13 mouse cellular contexts compared by ENCODE assay signal in genomic region chr13:93837481-93838225, GRCm38 (mm10).
DNase-seq lines count a peak whose midpoint lies in the region; ATAC-seq and TF ChIP-seq lines count a peak whose summit lies in the region.
"Had no signal": no experiment of that assay in that cellular context is flagged by ENCODE, and none has a peak within 500 bp of the region (broad histone marks: within the 10 kb centered on the region; RNA-seq: fewer than 3 reads in every experiment).

No protein-coding gene starts in this region.

- no peak overlapping the region for H3K4me2 ChIP-seq in heart, embryonic 13.5 days
- no peak overlapping the region for H3K4me2 ChIP-seq in lung, embryonic 16.5 days (ENCODE audit: low read depth, low read length)
- no peak overlapping the region for H3K4me2 ChIP-seq in stomach, postnatal 0 days (replicated peaks; ENCODE audit: low read depth)
- H3K4me2 ChIP-seq: hindbrain, embryonic 15.5 days had no signal

- 74% methylated on average over 12 of the region's 12 CpGs for WGBS in heart, embryonic 13.5 days
- WGBS in lung, embryonic 16.5 days: 64% methylated on average over 12 of the region's 12 CpGs
- WGBS in stomach, postnatal 0 days: 65% methylated on average over 12 of the region's 12 CpGs

- H3K36me3 ChIP-seq in heart, embryonic 13.5 days: no peaks in the 10 kb centered on the region
- no peaks in the 10 kb centered on the region for H3K36me3 ChIP-seq in lung, embryonic 16.5 days (ENCODE audit: control insufficient read depth, insufficient read depth, low read length)
- H3K36me3 ChIP-seq in stomach, postnatal 0 days (ENCODE audit: control insufficient read depth, insufficient read depth, low read length): no peaks in the 10 kb centered on the region

- no peak for TF ChIP-seq POLR2A in embryonic fibroblast, embryonic 13.5 days (IDR thresholded peaks at IDR 0.05; ENCODE audit: low read depth, low read length)

- ATAC-seq in heart, embryonic 13.5 days (ENCODE audit: extremely low read depth, insufficient number of reproducible peaks, low FRiP score, low TSS enrichment): no peak
- ATAC-seq in lung, embryonic 16.5 days (ENCODE audit: low read depth): peak; percentile 20; the same call in 1 of the 2 replicates
- ATAC-seq in stomach, postnatal 0 days (ENCODE audit: low FRiP score, low TSS enrichment): no peak
- ATAC-seq: midbrain, embryonic 16.5 days had no signal

- no peak for TF ChIP-seq CTCF in embryonic fibroblast, embryonic 13.5 days (IDR thresholded peaks at IDR 0.05; ENCODE audit: borderline replicate concordance, insufficient read depth, low read length)
- TF ChIP-seq CTCF in stomach, postnatal 0 days (IDR thresholded peaks at IDR 0.05; ENCODE audit: low read depth): peak; percentile 10; the same call in 1 of the 2 replicates

- no peaks in the 10 kb centered on the region for H3K9me3 ChIP-seq in heart, embryonic 13.5 days
- no peaks in the 10 kb centered on the region for H3K9me3 ChIP-seq in lung, embryonic 16.5 days (ENCODE audit: control insufficient read depth, low read length)
- no peaks in the 10 kb centered on the region for H3K9me3 ChIP-seq in stomach, postnatal 0 days (ENCODE audit: control insufficient read depth, low read length)

- peak overlapping the region; percentile 84 for H3K27ac ChIP-seq in heart, embryonic 13.5 days (replicated peaks)
- peak overlapping the region; percentile 92 for H3K27ac ChIP-seq in lung, embryonic 16.5 days (ENCODE audit: low read length)
- peak overlapping the region; percentile 69 for H3K27ac ChIP-seq in embryonic fibroblast, embryonic 13.5 days (ENCODE audit: insufficient read depth, low read length)
- no peak overlapping the region for H3K27ac ChIP-seq in stomach, postnatal 0 days (replicated peaks)

- no peak overlapping the region for H3K9ac ChIP-seq in heart, embryonic 13.5 days
- H3K9ac ChIP-seq in lung, embryonic 16.5 days (ENCODE audit: low read length): no peak overlapping the region
- no peak overlapping the region for H3K9ac ChIP-seq in stomach, postnatal 0 days (ENCODE audit: low read length)
- H3K9ac ChIP-seq: hindbrain, embryonic 15.5 days had no signal

- no peak overlapping the region for H3K4me3 ChIP-seq in heart, embryonic 13.5 days
- no peak overlapping the region for H3K4me3 ChIP-seq in lung, embryonic 16.5 days (ENCODE audit: low read length)
- no peak overlapping the region for H3K4me3 ChIP-seq in embryonic fibroblast, embryonic 13.5 days (ENCODE audit: insufficient read depth, low read length)
- no peak overlapping the region for H3K4me3 ChIP-seq in stomach, postnatal 0 days (ENCODE audit: low read depth, low read length)
- H3K4me3 ChIP-seq: hindbrain, embryonic 15.5 days had no signal

- no peak for DNase-seq in heart, adult 9 months (ENCODE audit: low spot score in 2 of 2)
- no peak for DNase-seq in lung, postnatal 4 days
- no peak for DNase-seq in stomach, postnatal 0 days (ENCODE audit: low spot score)
- no peak for DNase-seq in layer of hippocampus, postnatal 36 days
- DNase-seq: adrenal gland, postnatal 25 days; kidney, postnatal 10 days; lung, postnatal 10 days; thymus, adult 2 months had no signal

- no peak for TF ChIP-seq EP300 in stomach, postnatal 0 days (optimal IDR thresholded peaks at IDR 0.05)

- H3K27me3 ChIP-seq in heart, embryonic 13.5 days (replicated peaks): no peaks in the 10 kb centered on the region
- no peaks in the 10 kb centered on the region for H3K27me3 ChIP-seq in lung, embryonic 16.5 days (ENCODE audit: control insufficient read depth, insufficient read depth, low read depth, low read length)
- H3K27me3 ChIP-seq in stomach, postnatal 0 days (ENCODE audit: control insufficient read depth, insufficient read depth, low read length): no peaks in the 10 kb centered on the region
- H3K27me3 ChIP-seq: hindbrain, embryonic 15.5 days had no signal

- peaks cover 43% of the 10 kb centered on the region for H3K4me1 ChIP-seq in heart, embryonic 13.5 days
- peaks cover 31% of the 10 kb centered on the region for H3K4me1 ChIP-seq in lung, embryonic 16.5 days (replicated peaks; ENCODE audit: control insufficient read depth, insufficient read depth, low read length)
- H3K4me1 ChIP-seq in embryonic fibroblast, embryonic 13.5 days (ENCODE audit: control insufficient read depth, insufficient read depth, low read length): peaks cover 13% of the 10 kb centered on the region
- no peaks in the 10 kb centered on the region; the same call in 1 of the 2 replicates for H3K4me1 ChIP-seq in stomach, postnatal 0 days (replicated peaks; ENCODE audit: control insufficient read depth, insufficient read depth)
